In genomic region chr8:123041008-123041773, GRCm38 (mm10) we compare ENCODE assay signal across 8 mouse cellular contexts. TPM values are rescaled to one million over a fixed set of nuclear protein-coding genes. Genes with fewer than 3 reads are reported as not detected.
DNase-seq lines count a peak whose midpoint lies in the region; ATAC-seq and TF ChIP-seq lines count a peak whose summit lies in the region.

No protein-coding gene starts in this region.

- intact Hi-C loops in left cerebral cortex, postnatal 14 days (cut with DNase I): loop anchor here (2.0 to 5.0 kb wide), 2 partner anchors 109 to 134 kb away; no protein-coding TSS in a partner anchor

- under 1% methylated on average over 63 of the region's 71 CpGs for WGBS in hindbrain, postnatal 0 days

- peaks cover 15% of the 10 kb centered on the region for H3K4me1 ChIP-seq in hindbrain, postnatal 0 days (ENCODE audit: insufficient read depth, low read length)

- 0 out of 2 replicates have a peak, but pooled peaks have one; percentile 4 for ATAC-seq in hindbrain, postnatal 0 days
- ATAC-seq in megakaryocyte progenitor cell, adult 5-6 weeks (replicated peaks; ENCODE audit: poor library complexity): peak; percentile 20
- no peak for ATAC-seq in megakaryocyte-erythroid progenitor cell, adult 5-6 weeks (replicated peaks; ENCODE audit: low FRiP score, low TSS enrichment, poor library complexity, severe bottlenecking)

- no peaks in the 10 kb centered on the region for H3K27me3 ChIP-seq in hindbrain, postnatal 0 days (ENCODE audit: insufficient read depth, low read length)

- peak; percentile 86 for DNase-seq in T-cell, adult 2 months (ENCODE audit: low spot score)
- DNase-seq in cerebellum, postnatal 36 days: peak; percentile 53 to 58
- DNase-seq in gastrocnemius, adult 8-10 months (ENCODE audit: low spot score in 2 of 2): peak; percentile 37 to 57
- peak; percentile 72 for DNase-seq in hindbrain, postnatal 0 days (ENCODE audit: low spot score)
- peak; percentile 49 to 61 for DNase-seq in left cerebral cortex, postnatal 14 days (ENCODE audit: low spot score in 2 of 2)
- DNase-seq in right cerebral cortex, postnatal 36 days (ENCODE audit: low spot score in 2 of 2): peak; percentile 28 to 33

- peak overlapping the region; percentile 63 for H3K4me2 ChIP-seq in hindbrain, postnatal 0 days (ENCODE audit: low read depth, low read length)

- no peaks in the 10 kb centered on the region for H3K9me3 ChIP-seq in hindbrain, postnatal 0 days (ENCODE audit: low read length)

- H3K36me3 ChIP-seq in hindbrain, postnatal 0 days (ENCODE audit: insufficient read depth, low read length): no peaks in the 10 kb centered on the region

- peak overlapping the region; percentile 97 for H3K27ac ChIP-seq in hindbrain, postnatal 0 days

- peak overlapping the region; percentile 72 for H3K4me3 ChIP-seq in hindbrain, postnatal 0 days (ENCODE audit: low read length)

- TF ChIP-seq CTCF in hindbrain, postnatal 0 days (IDR thresholded peaks at IDR 0.05; ENCODE audit: low read depth): peak; percentile 40

- H3K9ac ChIP-seq in hindbrain, postnatal 0 days (replicated peaks; ENCODE audit: low read length): peak overlapping the region; percentile 94

RNA-seq across cellular contexts. Expression of gene Ankrd11, which starts 0.9 kb away (rescaled TPM):
- total RNA-seq in gastrocnemius, adult 8-10 months (2022): 10 to 100 TPM; 55.0 to 63.5 (median 62.4) TPM
- 89.9 and 96.6 TPM in 2 replicates for total RNA-seq in hindbrain, postnatal 0 days (2014; rRNA removed)
- polyA plus RNA-seq in hindbrain, postnatal 0 days (2015; fragmentation: Nextera tagmentation; extraction: Ambion mirVana): 74.4 and 75.9 TPM in 2 replicates
- 100 to 1,000 TPM; 146 to 151 TPM for total RNA-seq in left cerebral cortex, postnatal 14 days (2021)
- total RNA-seq in megakaryocyte progenitor cell, adult 5-6 weeks (2015): 76.4 and 79.6 TPM in 2 replicates
- total RNA-seq in megakaryocyte progenitor cell, adult 5-6 weeks (2017): 69.2 and 72.6 TPM in 2 replicates
- total RNA-seq in megakaryocyte-erythroid progenitor cell, adult 5-6 weeks (2014; fragmentation: Nextera tagmentation): 97.9 and 99.4 TPM in 2 replicates
- 57.1 and 57.3 TPM in 2 replicates for total RNA-seq in megakaryocyte-erythroid progenitor cell, adult 5-6 weeks (2017)

RNA-seq across cellular contexts. Expression of gene Spg7, which starts 21.6 kb away (rescaled TPM):
- total RNA-seq in gastrocnemius, adult 8-10 months (2022): 10 to 100 TPM; 74.1 to 81.0 (median 77.4) TPM
- total RNA-seq in hindbrain, postnatal 0 days (2014; rRNA removed): 45.1 and 52.7 TPM in 2 replicates
- 49.7 and 51.6 TPM in 2 replicates for polyA plus RNA-seq in hindbrain, postnatal 0 days (2015; fragmentation: Nextera tagmentation; extraction: Ambion mirVana)
- total RNA-seq in left cerebral cortex, postnatal 14 days (2021): 10 to 100 TPM; 69.0 to 69.4 TPM
- 33.1 and 49.6 TPM in 2 replicates for total RNA-seq in megakaryocyte progenitor cell, adult 5-6 weeks (2015)
- total RNA-seq in megakaryocyte progenitor cell, adult 5-6 weeks (2017): 61.1 and 74.1 TPM in 2 replicates
- 89.0 and 94.3 TPM in 2 replicates for total RNA-seq in megakaryocyte-erythroid progenitor cell, adult 5-6 weeks (2014; fragmentation: Nextera tagmentation)
- 60.1 and 68.2 TPM in 2 replicates for total RNA-seq in megakaryocyte-erythroid progenitor cell, adult 5-6 weeks (2017)

Comparison
In these comparisons a context has a peak if more than half of its experiments do, and no peak if none do; other contexts are left out.
1. DNase-seq: peak in every context shown above with its lines; median percentile 86 in T-cell, adult 2 months; 72 in hindbrain, postnatal 0 days; 56 in cerebellum, postnatal 36 days; 55 in left cerebral cortex, postnatal 14 days; 47 in gastrocnemius, adult 8-10 months; 30 in right cerebral cortex, postnatal 36 days.